Mouse (Mus musculus): ENCODE results near the gene Atcay. TPM values are rescaled to one million over a fixed set of nuclear protein-coding genes. Genes with fewer than 3 reads are reported as not detected.

The Atcay gene
- total RNA-seq, 1 experiment: 4.1 TPM

GRCm38 (mm10) chr10:81254886-81255285 is 24.3 kb upstream of the Atcay start:
- H3K9me3 ChIP-seq (ENCODE audit: control insufficient read depth, insufficient read depth, low read depth, low read length): no peaks in the 10 kb centered on the region
- TF ChIP-seq ZC3H11A (IDR thresholded peaks at IDR 0.05; ENCODE audit: borderline replicate concordance, low read depth, low read length) (no peak), CHD2 (IDR thresholded peaks at IDR 0.05; ENCODE audit: low read depth, low read length) (no peak), HCFC1 (IDR thresholded peaks at IDR 0.05; ENCODE audit: borderline replicate concordance, insufficient read depth, low read length) (no peak), ZNF384 (IDR thresholded peaks at IDR 0.05; ENCODE audit: low read depth, low read length) (no peak), MAFK (IDR thresholded peaks at IDR 0.05; ENCODE audit: insufficient read depth, low read depth, low read length) (no peak)
- H3K36me3 ChIP-seq (ENCODE audit: control insufficient read depth, insufficient read depth, low read length, poor library complexity, severe bottlenecking): no peaks in the 10 kb centered on the region
- peaks cover 0 to 16% of the 10 kb centered on the region in 2 experiments; a peak in 1 of 4 replicates for H3K4me1 ChIP-seq (ENCODE audit: control insufficient read depth in 2 of 2, insufficient read depth in 2 of 2, low read length in 2 of 2, poor library complexity in 1 of 2)
- H3K9ac ChIP-seq (ENCODE audit: insufficient read depth, low read depth, low read length, poor library complexity, severe bottlenecking): no peak overlapping the region
- DNase-seq (ENCODE audit: low read depth, low spot score): no peak
- H3K4me3 ChIP-seq (ENCODE audit: insufficient read depth in 1 of 2, low read depth in 1 of 2, low read length in 2 of 2, poor library complexity in 1 of 2, severe bottlenecking in 1 of 2): no peak overlapping the region
- in situ Hi-C loops (cut with MboI; ENCODE audit: low sequenced_read_pairs in 2 of 2, unreplicated experiment in 2 of 2): no loop called here
- no peak overlapping the region for H3K27ac ChIP-seq (ENCODE audit: insufficient read depth, low read depth, low read length, poor library complexity, severe bottlenecking)

- H3K4me1 ChIP-seq (ENCODE audit: control insufficient read depth in 2 of 2, insufficient read depth in 2 of 2, low read length in 2 of 2, poor library complexity in 1 of 2): peaks cover 0 to 20% of the 10 kb centered on the region in 2 experiments; a peak in 1 of 4 replicates
- H3K9ac ChIP-seq (ENCODE audit: insufficient read depth, low read depth, low read length, poor library complexity, severe bottlenecking): no peak within 1 kb of the TSS
- no peak within 1 kb of the TSS for H3K27ac ChIP-seq (ENCODE audit: insufficient read depth, low read depth, low read length, poor library complexity, severe bottlenecking)
- in situ Hi-C loops (cut with MboI; ENCODE audit: low sequenced_read_pairs in 2 of 2, unreplicated experiment in 2 of 2): no loop called here
- no peak for TF ChIP-seq MAFK (IDR thresholded peaks at IDR 0.05; ENCODE audit: insufficient read depth, low read depth, low read length)
- no peak for TF ChIP-seq HCFC1 (IDR thresholded peaks at IDR 0.05; ENCODE audit: borderline replicate concordance, insufficient read depth, low read length)
- TF ChIP-seq CHD2 (IDR thresholded peaks at IDR 0.05; ENCODE audit: low read depth, low read length): no peak
- TF ChIP-seq ZC3H11A (IDR thresholded peaks at IDR 0.05; ENCODE audit: borderline replicate concordance, low read depth, low read length): no peak
- no peak for TF ChIP-seq ZNF384 (IDR thresholded peaks at IDR 0.05; ENCODE audit: low read depth, low read length)
- no peak for DNase-seq (ENCODE audit: low read depth, low spot score)
- peak within 1 kb of the TSS in 1 of 2 experiments; percentile 33; a peak in 1 of 4 replicates for H3K4me3 ChIP-seq (ENCODE audit: insufficient read depth in 1 of 2, low read depth in 1 of 2, low read length in 2 of 2, poor library complexity in 1 of 2, severe bottlenecking in 1 of 2)
- H3K9me3 ChIP-seq (ENCODE audit: control insufficient read depth, insufficient read depth, low read depth, low read length): no peaks in the 10 kb centered on the region
- no peaks in the 10 kb centered on the region for H3K36me3 ChIP-seq (ENCODE audit: control insufficient read depth, insufficient read depth, low read length, poor library complexity, severe bottlenecking)
Observed at GRCm38 (mm10) chr10:81252424-81253419, 22.1 kb upstream of the Atcay start, which contains the start of gene Matk. Gene Matk (plus strand): TSS chr10:81252935.

GRCm38 (mm10) chr10:81249442-81249841 is 18.8 kb upstream of the Atcay start:
- no peak for DNase-seq (ENCODE audit: low read depth, low spot score)
- H3K4me3 ChIP-seq (ENCODE audit: insufficient read depth in 1 of 2, low read depth in 1 of 2, low read length in 2 of 2, poor library complexity in 1 of 2, severe bottlenecking in 1 of 2): no peak overlapping the region
- no peaks in the 10 kb centered on the region for H3K36me3 ChIP-seq (ENCODE audit: control insufficient read depth, insufficient read depth, low read length, poor library complexity, severe bottlenecking)
- no peak overlapping the region for H3K9ac ChIP-seq (ENCODE audit: insufficient read depth, low read depth, low read length, poor library complexity, severe bottlenecking)
- H3K4me1 ChIP-seq (ENCODE audit: control insufficient read depth in 2 of 2, insufficient read depth in 2 of 2, low read length in 2 of 2, poor library complexity in 1 of 2): peaks cover 2 to 24% of the 10 kb centered on the region in 2 experiments; a peak in 2 of 4 replicates
- H3K9me3 ChIP-seq (ENCODE audit: control insufficient read depth, insufficient read depth, low read depth, low read length): no peaks in the 10 kb centered on the region
- no peak overlapping the region for H3K27ac ChIP-seq (ENCODE audit: insufficient read depth, low read depth, low read length, poor library complexity, severe bottlenecking)
- in situ Hi-C loops (cut with MboI; ENCODE audit: low sequenced_read_pairs in 2 of 2, unreplicated experiment in 2 of 2): no loop called here
- TF ChIP-seq MAFK (IDR thresholded peaks at IDR 0.05; ENCODE audit: insufficient read depth, low read depth, low read length) (no peak), ZC3H11A (IDR thresholded peaks at IDR 0.05; ENCODE audit: borderline replicate concordance, low read depth, low read length) (no peak), CHD2 (IDR thresholded peaks at IDR 0.05; ENCODE audit: low read depth, low read length) (no peak), ZNF384 (IDR thresholded peaks at IDR 0.05; ENCODE audit: low read depth, low read length) (no peak), HCFC1 (IDR thresholded peaks at IDR 0.05; ENCODE audit: borderline replicate concordance, insufficient read depth, low read length) (no peak)

GRCm38 (mm10) chr10:81247804-81248203 is 17.2 kb upstream of the Atcay start:
- H3K36me3 ChIP-seq (ENCODE audit: control insufficient read depth, insufficient read depth, low read length, poor library complexity, severe bottlenecking): no peaks in the 10 kb centered on the region
- in situ Hi-C loops (cut with MboI; ENCODE audit: low sequenced_read_pairs in 2 of 2, unreplicated experiment in 2 of 2): no loop called here
- H3K9ac ChIP-seq (ENCODE audit: insufficient read depth, low read depth, low read length, poor library complexity, severe bottlenecking): no peak overlapping the region
- no peak overlapping the region for H3K4me3 ChIP-seq (ENCODE audit: insufficient read depth in 1 of 2, low read depth in 1 of 2, low read length in 2 of 2, poor library complexity in 1 of 2, severe bottlenecking in 1 of 2)
- H3K4me1 ChIP-seq (ENCODE audit: control insufficient read depth in 2 of 2, insufficient read depth in 2 of 2, low read length in 2 of 2, poor library complexity in 1 of 2): peaks cover 2 to 23% of the 10 kb centered on the region in 2 experiments; a peak in 2 of 4 replicates
- DNase-seq (ENCODE audit: low read depth, low spot score): no peak
- no peak for TF ChIP-seq CHD2 (IDR thresholded peaks at IDR 0.05; ENCODE audit: low read depth, low read length)
- TF ChIP-seq ZC3H11A (IDR thresholded peaks at IDR 0.05; ENCODE audit: borderline replicate concordance, low read depth, low read length): no peak
- H3K27ac ChIP-seq (ENCODE audit: insufficient read depth, low read depth, low read length, poor library complexity, severe bottlenecking): no peak overlapping the region
- no peaks in the 10 kb centered on the region for H3K9me3 ChIP-seq (ENCODE audit: control insufficient read depth, insufficient read depth, low read depth, low read length)

All from ES-E14 (cell line).